Mouse (Mus musculus) heart, embryonic 14.5 days (tissue): ENCODE measurements around the gene Kif13a. TPM values are rescaled to one million over a fixed set of nuclear protein-coding genes. Genes with fewer than 3 reads are reported as not detected.

Experiments used
- ATAC-seq: fragments of 200-750 bp; cut with Nextera tagmentation; 2 replicates; pipeline ENCODE4 v1.8.0; 2017; ENCODE audit warnings: low read depth, moderate TSS enrichment; ENCODE audit not compliant: insufficient number of reproducible peaks, insufficient read depth, low FRiP score
- H3K27ac ChIP-seq, 2 experiments: fragments of 200-500 bp in 1 of 2; fragments of 300-500 bp in 1 of 2; sonication (generic) in 1 of 2; replicated peaks in 1 of 2; 2 replicates each; pipeline ENCODE4 v1.5.1; 2012 to 2014; ENCODE audit warnings: low read depth in 2 of 2, low read length in 2 of 2, control low read depth in 1 of 2, mild to moderate bottlenecking in 1 of 2, mixed read lengths in 1 of 2; ENCODE audit not compliant: control insufficient read depth in 1 of 2, insufficient read depth in 1 of 2
- H3K27me3 ChIP-seq: fragments of 300-500 bp; sonication (generic); 2 replicates; pipeline ENCODE4 v1.6.1; 2014; ENCODE audit warnings: mild to moderate bottlenecking, low read length, control low read depth; ENCODE audit not compliant: control insufficient read depth, insufficient read depth
- H3K36me3 ChIP-seq: fragments of 300-500 bp; sonication (generic); 2 replicates; pipeline ENCODE4 v1.6.1; 2014; ENCODE audit warnings: mild to moderate bottlenecking, control low read depth, low read length, mixed read lengths; ENCODE audit not compliant: control insufficient read depth, insufficient read depth
- H3K4me1 ChIP-seq, 2 experiments: fragments of 200-500 bp in 1 of 2; fragments of 300-500 bp in 1 of 2; sonication (generic) in 1 of 2; 2 replicates each; pipeline ENCODE4 v1.6.1; 2012 to 2014; ENCODE audit warnings: low read length in 2 of 2, control low read depth in 1 of 2, mixed read lengths in 1 of 2; ENCODE audit not compliant: control insufficient read depth in 2 of 2, insufficient read depth in 2 of 2
- H3K4me2 ChIP-seq: fragments of 300-500 bp; sonication (generic); 2 replicates; pipeline ENCODE4 v1.6.1; 2014; ENCODE audit warnings: mild to moderate bottlenecking, low read length
- H3K4me3 ChIP-seq, 2 experiments: fragments of 200-500 bp in 1 of 2; fragments of 300-500 bp in 1 of 2; sonication (generic) in 1 of 2; 2 replicates each; pipeline ENCODE4 v1.5.1; 2012 to 2014; ENCODE audit warnings: low read length in 2 of 2, mild to moderate bottlenecking in 2 of 2, control low read depth in 1 of 2, low read depth in 1 of 2, moderate library complexity in 1 of 2; ENCODE audit not compliant: control insufficient read depth in 1 of 2, insufficient read depth in 1 of 2
- H3K9ac ChIP-seq: fragments of 300-500 bp; sonication (generic); 2 replicates; pipeline ENCODE4 v1.6.1; 2014; ENCODE audit warnings: mild to moderate bottlenecking, low read length
- H3K9me3 ChIP-seq: fragments of 300-500 bp; sonication (generic); 2 replicates; pipeline ENCODE4 v1.6.1; 2016; ENCODE audit warnings: low read length, control low read depth; ENCODE audit not compliant: control insufficient read depth
- WGBS: fragments of 180-500 bp; shearing (Covaris S2); extraction: QIAGEN DNeasy Blood & Tissue Kit; methylation state at CpG from one replicate; pipeline ENCODE4 v1.1.7; 2014; 5-methylcytosine and 5-hydroxymethylcytosine counted together
- polyA plus RNA-seq: library from polyadenylated mRNA; unstranded; fragments of >200 nt; fragmentation: Nextera tagmentation; extraction: Ambion mirVana; gene quantifications from 2 replicates; pipeline ENCODE4 v1.2.1, GENCODE M21; 2014

Kif13a gene
- polyA plus RNA-seq, 1 experiment from 2014 or later: 47.8 TPM

DNA sequence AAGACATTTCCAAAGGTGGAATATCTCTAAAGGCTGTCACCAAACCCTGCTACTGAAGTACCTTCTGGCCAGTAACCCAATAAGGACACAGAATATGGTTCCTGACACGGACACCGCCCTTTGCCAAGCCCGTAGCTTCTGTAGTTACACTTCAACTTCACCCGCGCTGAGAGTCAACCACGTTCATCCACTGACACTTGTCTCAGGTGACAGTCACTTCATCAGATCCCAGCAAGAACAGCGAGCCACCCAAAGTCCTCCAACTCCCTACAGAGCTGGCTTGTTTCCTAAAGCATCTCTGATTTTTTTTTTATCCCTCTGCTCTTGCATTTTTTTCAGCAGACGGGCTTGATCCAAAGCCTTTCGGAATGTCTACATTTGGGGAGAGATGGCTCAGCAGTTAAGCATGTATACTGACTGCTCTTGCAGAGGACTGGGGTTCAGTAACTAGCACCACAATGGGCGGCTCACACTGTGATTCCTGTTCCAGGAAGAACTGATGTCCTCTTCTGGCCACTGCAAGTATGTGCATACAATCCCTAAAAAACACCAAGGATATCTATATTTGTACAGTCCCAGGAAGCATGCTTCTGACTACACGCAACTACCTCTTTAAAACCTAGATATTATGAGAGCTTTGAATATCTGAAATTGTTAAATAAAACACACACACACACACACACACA is 28.7 kb downstream of the Kif13a start:
- Histone ChIP-seq H3K27ac (peak overlapping the region; percentile 13 to 58; a peak in 2 of 4 replicates), H3K4me2 (no peak overlapping the region), H3K4me3 (no peak overlapping the region), H3K9ac (no peak overlapping the region; the same call in 1 of the 2 replicates), H3K36me3 (peaks cover 3% of the 10 kb centered on the region; the same call in 1 of the 2 replicates), H3K27me3 (no peaks in the 10 kb centered on the region), H3K4me1 (peaks cover 15 to 39% of the 10 kb centered on the region in 2 experiments), H3K9me3 (0 out of 2 replicates have a peak, but pooled peaks cover 2% of the 10 kb centered on the region)
- ATAC-seq: no peak
- WGBS: 48% methylated on average over 11 of the region's 11 CpGs

DNA sequence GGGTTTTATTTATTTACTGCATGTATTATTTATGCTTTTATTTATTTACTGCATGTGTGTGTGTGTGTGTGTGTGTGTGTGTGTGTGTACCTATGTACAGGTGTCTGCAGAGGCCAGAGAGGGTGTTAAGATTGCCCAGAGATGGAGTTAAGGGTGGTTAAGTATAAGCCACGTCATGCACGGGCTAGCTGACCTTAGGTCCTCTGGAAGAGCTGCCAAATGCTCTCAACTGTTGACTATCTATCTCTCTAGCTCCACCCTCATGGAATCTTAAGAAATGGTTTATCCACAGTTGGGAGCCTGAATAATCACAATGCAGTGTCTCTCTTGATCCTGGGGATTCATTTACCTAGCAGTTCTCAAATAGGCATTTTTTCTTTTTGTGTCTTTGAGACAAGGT is 30.8 kb downstream of the Kif13a start:
- Histone ChIP-seq H3K27me3 (no peaks in the 10 kb centered on the region), H3K4me1 (peaks cover 15 to 40% of the 10 kb centered on the region in 2 experiments), H3K9me3 (0 out of 2 replicates have a peak, but pooled peaks cover 2% of the 10 kb centered on the region), H3K4me2 (peak overlapping the region; percentile 55), H3K4me3 (0 out of 4 replicates have a peak overlapping the region, but pooled peaks of 1 of the 2 experiments have one; percentile 4), H3K27ac (peak overlapping the region; percentile 84 to 88), H3K9ac (peak overlapping the region; percentile 66; the same call in 1 of the 2 replicates), H3K36me3 (peaks cover 3% of the 10 kb centered on the region; the same call in 1 of the 2 replicates)
- ATAC-seq: no peak
- WGBS: 19% methylated on average over 2 of the region's 2 CpGs

DNA sequence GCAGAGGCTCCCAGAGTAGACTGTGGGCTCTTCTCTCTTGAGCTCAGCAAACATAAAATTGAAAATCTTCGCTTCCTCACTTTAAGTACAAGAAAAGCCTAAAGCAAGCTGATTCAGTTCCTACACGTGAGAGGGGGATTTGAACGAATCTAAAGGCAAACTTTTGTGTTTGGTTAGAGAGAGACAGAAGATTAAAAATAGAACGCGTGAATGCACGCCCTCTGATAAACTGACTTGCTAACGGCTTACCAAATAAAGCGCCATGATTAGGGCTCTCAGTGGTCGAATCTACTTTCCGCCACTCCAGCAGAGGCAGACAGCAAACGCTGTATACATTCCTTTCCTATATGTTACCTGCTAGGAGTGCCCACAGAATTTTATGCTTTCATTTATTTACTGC is 31.3 kb downstream of the Kif13a start:
- Histone ChIP-seq H3K9ac (peak overlapping the region; percentile 66), H3K4me3 (0 out of 4 replicates have a peak overlapping the region, but pooled peaks of 1 of the 2 experiments have one; percentile 4), H3K36me3 (peaks cover 3% of the 10 kb centered on the region; the same call in 1 of the 2 replicates), H3K4me2 (peak overlapping the region; percentile 55), H3K27ac (peak overlapping the region; percentile 84 to 88), H3K4me1 (peaks cover 15 to 42% of the 10 kb centered on the region in 2 experiments), H3K27me3 (no peaks in the 10 kb centered on the region), H3K9me3 (0 out of 2 replicates have a peak, but pooled peaks cover 2% of the 10 kb centered on the region)
- WGBS: 18% methylated on average over 11 of the region's 11 CpGs
- ATAC-seq: no peak

DNA sequence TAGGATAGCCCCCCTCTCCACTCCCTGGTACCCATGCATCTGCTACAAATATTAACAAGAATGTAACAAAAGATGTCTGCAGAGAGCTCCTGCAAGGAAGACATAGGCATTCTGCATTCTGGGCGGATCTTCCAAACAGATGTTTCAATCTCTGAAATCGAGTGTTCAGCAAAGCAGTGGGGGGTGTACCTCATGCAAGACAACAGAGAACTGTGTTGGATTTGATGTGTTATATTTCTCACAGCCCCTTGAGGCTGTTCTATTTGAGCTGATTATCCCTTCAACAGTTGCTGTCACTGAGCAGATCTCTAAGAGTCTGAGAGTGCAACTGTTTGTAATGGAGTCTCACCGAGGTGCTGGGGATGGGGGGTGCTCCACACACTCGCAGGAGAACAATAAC is 37.3 kb downstream of the Kif13a start:
- Histone ChIP-seq H3K9me3 (no peaks in the 10 kb centered on the region), H3K4me2 (no peak overlapping the region), H3K27ac (no peak overlapping the region), H3K27me3 (no peaks in the 10 kb centered on the region), H3K4me3 (no peak overlapping the region), H3K9ac (no peak overlapping the region), H3K4me1 (peaks cover 21 to 54% of the 10 kb centered on the region in 2 experiments), H3K36me3 (no peaks in the 10 kb centered on the region)
- 53% methylated on average over 4 of the region's 4 CpGs for WGBS
- no peak for ATAC-seq

DNA sequence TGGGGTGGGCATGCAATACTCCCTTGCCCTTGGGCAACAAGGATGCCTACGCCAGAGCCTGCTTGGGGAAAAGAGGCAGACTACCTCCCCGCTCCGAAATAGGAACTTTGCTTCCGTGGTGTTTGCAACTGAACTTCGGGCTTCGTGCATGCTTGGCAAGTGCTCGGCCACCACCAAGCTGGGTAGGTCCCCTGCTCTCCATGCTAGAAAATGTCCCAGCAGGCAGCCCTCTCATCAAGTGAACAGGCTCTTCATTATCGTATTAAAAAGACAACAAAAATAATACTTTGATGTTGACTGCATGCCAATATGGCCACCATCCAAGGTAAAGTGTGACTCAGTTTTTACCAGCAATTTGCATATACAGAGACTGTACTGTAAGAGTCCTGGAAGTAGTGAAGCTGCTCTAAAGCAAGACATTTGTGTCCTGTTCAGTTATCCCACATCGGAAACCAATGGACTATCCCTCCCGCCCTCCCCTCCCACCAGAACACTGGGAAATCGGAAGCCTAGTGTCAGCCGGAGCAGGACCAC is 41.5 kb downstream of the Kif13a start:
- Histone ChIP-seq H3K9ac (no peak overlapping the region), H3K9me3 (no peaks in the 10 kb centered on the region), H3K4me3 (no peak overlapping the region), H3K27me3 (no peaks in the 10 kb centered on the region), H3K4me1 (peaks cover 36 to 71% of the 10 kb centered on the region in 2 experiments), H3K27ac (peak overlapping the region; percentile 25 to 53; a peak in 3 of 4 replicates), H3K4me2 (no peak overlapping the region), H3K36me3 (no peaks in the 10 kb centered on the region)
- 65% methylated on average over 12 of the region's 12 CpGs for WGBS
- ATAC-seq: no peak

DNA sequence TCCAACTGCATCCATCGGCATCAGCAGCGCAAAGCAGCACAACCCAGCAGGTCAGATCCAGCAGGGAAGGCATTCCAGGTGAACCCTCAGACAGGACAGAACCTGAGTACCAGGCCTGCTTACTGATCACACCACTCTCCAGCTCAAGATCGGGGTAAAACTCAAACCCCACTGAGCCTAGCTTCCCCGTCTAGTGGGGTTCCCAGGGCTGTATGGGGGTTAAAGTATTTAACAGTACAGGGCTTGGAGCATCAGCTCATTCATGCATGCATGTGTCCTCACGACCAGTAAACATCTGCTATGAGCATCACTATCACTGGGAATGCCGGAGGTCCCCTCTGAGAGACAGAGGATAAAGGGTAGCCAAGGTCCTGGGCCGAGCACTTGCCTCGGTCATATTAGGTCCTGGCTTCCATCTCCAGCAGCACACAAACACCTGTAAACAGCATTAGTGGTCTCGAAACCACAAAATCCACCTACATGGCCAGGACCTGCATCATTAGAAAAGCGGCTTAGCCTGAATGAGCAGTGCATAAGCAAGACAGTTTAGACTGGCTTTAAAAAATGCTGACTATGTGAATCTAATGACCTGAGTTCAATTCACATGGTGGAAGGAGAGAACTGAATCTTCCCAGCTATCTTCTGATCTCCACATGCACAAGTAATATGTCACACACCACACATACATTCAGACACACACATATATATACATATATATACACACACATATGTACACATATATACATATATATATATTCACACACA is 43.0 kb downstream of the Kif13a start:
- peaks cover 41 to 72% of the 10 kb centered on the region in 2 experiments for H3K4me1 ChIP-seq

DNA sequence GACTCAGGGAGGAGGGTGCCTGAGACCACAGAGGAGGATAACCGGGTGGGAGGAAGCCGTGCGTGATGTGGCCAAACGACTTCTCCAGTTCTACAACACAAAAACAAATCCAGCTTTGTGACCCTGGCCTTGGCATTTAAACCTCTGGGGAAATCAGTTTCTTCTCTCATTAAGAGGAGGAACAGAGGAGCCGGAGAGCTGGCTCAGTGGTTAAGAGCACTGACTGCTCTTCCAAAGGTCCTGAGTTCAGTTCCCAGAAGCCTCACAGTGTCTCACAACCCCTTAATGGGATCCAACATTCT is 44.0 kb downstream of the Kif13a start:
- ATAC-seq: no peak
- peak overlapping the region; percentile 34 for H3K4me2 ChIP-seq
- peak overlapping the region; percentile 76 to 82 for H3K27ac ChIP-seq
- H3K4me1 ChIP-seq: peaks cover 39 to 72% of the 10 kb centered on the region in 2 experiments
- peak overlapping the region; percentile 1; the same call in 1 of the 2 replicates for H3K9ac ChIP-seq
- 31% methylated on average over 5 of the region's 5 CpGs for WGBS
- no peaks in the 10 kb centered on the region for H3K27me3 ChIP-seq
- no peaks in the 10 kb centered on the region for H3K36me3 ChIP-seq
- H3K9me3 ChIP-seq: no peaks in the 10 kb centered on the region
- H3K4me3 ChIP-seq: no peak overlapping the region

More for the DNA sequence above, 43.0 kb downstream of the Kif13a start:
- Histone ChIP-seq H3K4me3 (no peak overlapping the region), H3K27me3 (no peaks in the 10 kb centered on the region), H3K27ac (no peak overlapping the region; a peak in 1 of 4 replicates), H3K9me3 (no peaks in the 10 kb centered on the region), H3K4me2 (no peak overlapping the region), H3K36me3 (no peaks in the 10 kb centered on the region), H3K9ac (no peak overlapping the region)
- no peak for ATAC-seq
- WGBS: 77% methylated on average over 10 of the region's 10 CpGs
